Mouse (Mus musculus): ENCODE measurements around the gene Gtf3c2. TPM values are rescaled to one million over a fixed set of nuclear protein-coding genes. Genes with fewer than 3 reads are reported as not detected.

Gtf3c2 gene
- total RNA-seq, 2 experiments from 2014 or later: 59.8 to 60.6 TPM

DNA sequence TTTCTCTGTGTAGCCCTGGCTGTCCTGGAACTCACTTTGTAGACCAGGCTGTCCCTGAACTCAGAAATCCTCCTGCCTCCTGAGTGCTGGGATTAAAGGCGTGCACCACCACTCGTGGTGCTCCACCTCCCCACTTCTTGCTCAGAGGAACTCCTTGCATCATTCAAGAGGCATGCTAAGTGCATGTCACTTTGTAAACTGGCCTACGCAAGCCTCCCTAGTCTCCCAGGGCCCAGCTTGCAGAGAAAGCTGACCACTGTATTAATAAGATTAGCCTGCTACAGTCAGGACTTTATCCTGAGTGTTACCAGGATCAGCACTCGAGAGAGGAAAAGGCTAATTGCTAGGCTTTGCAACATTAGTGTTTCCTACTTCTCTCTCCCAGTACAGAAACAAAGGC lies 11.3 kb downstream of the Gtf3c2 start:
- intact Hi-C loops (cut with DNase I): no loop called here
- no peak for DNase-seq (ENCODE audit: extremely low spot score in 1 of 2, low spot score in 2 of 2)

DNA sequence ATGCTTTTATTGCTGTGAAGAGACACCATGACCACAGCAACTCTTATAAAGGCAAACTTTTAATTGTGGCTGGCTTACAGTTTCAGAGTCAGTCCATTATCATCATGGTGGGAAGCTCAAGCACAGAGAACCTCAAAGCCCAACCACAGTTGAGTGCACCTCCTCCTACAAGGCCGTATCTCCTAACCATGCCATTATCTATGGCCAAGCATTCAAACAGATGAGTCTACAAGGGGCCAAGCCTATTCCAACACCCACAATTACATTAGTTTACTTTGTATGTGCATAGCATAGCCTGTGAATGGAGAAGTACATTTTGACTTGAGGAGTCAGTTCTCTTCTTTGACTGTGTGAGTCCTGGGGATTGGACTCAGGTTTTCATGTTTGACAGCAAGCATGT lies 15.1 kb downstream of the Gtf3c2 start:
- no peak for DNase-seq (ENCODE audit: extremely low spot score in 1 of 2, low spot score in 2 of 2)
- intact Hi-C loops (cut with DNase I): no loop called here

DNA sequence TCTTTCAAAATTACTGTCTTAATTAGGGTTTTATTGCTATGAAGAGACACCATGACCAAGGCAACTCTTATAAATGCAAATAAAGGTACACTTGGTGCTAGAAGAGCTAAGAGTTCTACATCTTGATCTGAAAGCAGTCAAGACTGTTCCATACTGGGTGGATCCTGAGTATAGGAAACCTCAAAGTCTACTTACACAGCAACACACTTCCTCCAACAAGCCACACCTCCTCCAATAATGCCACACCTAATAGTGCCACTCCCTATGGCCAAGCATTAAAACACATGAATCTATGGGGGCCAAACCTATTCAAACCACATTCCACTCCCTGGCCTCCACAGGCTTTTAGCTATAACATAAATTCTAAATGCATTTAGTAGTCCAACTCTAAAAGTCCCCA lies 17.5 kb downstream of the Gtf3c2 start:
- intact Hi-C loops (cut with DNase I): no loop called here

DNA sequence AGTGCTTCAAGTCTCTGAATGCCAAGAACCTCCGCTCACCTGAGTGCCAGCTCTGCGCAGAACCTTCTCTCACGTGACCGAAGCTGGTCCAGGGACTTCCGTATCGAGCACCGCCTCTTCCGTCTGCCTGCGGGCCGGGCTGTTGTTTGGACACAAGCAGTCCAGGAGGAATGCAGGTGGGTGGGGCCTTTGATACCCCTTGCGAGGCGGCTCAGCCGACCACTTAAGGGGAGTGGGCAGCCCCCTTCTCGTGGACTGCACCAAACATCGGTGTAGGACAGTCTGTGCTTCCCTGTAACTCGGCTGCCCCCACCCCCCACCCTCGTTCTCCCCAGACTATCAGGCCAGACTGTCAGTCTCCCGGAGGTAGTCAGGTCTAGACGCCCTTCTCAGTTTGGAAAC lies 25.8 kb downstream of the Gtf3c2 start, which contains the start of gene Mpv17:
Gene Mpv17, minus strand, starts transcription at position 100 of the 402 bp plus-strand sequence.
- intact Hi-C loops (cut with DNase I): no loop called here
- DNase-seq (ENCODE audit: extremely low spot score in 1 of 2, low spot score in 2 of 2): peak; percentile 77 to 88

More for the DNA sequence above, 17.5 kb downstream of the Gtf3c2 start:
- DNase-seq (ENCODE audit: extremely low spot score in 1 of 2, low spot score in 2 of 2): no peak

DNA sequence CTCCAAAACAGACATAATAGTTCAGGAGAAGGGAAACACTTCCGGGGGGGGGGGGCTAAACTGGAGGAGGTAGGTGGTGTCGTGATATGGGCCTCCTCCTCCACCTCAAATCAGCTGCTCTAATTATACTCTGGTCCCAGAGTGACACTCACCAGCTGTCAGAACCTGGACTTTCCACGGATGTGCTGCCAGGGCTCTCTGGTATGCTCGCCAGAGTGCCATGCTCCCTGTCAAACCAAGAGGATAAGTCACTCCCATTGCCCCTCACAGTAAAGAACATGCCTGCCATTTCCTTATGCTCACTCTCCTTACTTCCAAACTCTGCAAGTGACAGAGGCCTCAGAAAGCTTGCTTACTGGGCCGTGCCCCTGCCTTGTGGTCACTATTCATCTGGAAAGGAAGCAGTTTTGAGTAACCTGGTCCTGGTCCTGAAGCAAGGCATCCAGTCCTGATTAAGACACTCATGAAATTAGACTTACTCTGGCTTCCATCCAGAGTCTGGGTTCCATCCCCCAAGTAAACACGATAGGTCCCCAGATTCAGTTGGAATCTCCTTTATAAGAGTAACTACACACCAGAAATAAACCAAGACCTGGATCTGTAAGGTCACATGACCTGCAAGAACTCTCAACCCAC lies 26.3 kb downstream of the Gtf3c2 start:
- DNase-seq (ENCODE audit: extremely low spot score in 1 of 2, low spot score in 2 of 2): no peak

DNA sequence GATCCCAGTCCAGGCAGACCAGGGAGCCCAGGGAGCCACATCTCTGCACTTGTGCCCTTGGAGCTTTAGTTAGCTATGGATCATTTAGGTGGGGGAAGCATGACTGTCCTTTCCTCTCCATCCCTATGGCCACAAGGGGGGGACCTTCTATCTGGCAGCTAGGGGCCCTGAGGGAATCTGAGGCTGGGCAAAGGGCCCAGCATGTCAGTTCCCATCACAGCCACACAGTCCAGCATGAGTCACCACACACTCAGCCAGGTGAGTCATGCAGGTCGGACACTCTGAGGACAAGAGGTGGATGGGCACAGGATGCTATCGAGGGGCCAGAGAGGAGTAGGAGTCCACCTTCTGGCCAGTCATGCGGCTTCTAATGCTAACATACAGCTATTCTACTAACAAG lies 28.2 kb downstream of the Gtf3c2 start:
- intact Hi-C loops (cut with DNase I): no loop called here
- no peak for DNase-seq (ENCODE audit: extremely low spot score in 1 of 2, low spot score in 2 of 2)

More for the DNA sequence above, 26.3 kb downstream of the Gtf3c2 start:
- intact Hi-C loops (cut with DNase I): no loop called here

DNA sequence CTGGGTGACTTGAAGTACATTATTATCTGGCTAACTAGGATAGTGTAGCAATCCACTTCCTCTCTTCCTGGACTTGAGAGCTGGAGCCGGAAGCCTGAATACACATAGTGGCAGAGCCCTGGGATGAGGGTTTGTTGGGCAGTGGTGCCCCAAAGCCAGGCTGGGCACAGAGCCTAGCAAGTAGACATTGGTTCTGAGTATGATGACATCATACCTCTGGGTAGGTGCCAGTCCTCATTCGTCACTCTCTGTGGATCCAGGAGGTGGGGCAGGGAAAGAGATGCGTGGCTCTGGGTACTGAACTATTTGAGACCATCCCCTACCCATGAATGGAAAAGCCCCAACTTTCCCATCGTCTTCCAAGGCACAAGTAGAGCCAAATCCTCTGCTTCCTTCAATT lies 30.2 kb downstream of the Gtf3c2 start:
- intact Hi-C loops (cut with DNase I): no loop called here

DNA sequence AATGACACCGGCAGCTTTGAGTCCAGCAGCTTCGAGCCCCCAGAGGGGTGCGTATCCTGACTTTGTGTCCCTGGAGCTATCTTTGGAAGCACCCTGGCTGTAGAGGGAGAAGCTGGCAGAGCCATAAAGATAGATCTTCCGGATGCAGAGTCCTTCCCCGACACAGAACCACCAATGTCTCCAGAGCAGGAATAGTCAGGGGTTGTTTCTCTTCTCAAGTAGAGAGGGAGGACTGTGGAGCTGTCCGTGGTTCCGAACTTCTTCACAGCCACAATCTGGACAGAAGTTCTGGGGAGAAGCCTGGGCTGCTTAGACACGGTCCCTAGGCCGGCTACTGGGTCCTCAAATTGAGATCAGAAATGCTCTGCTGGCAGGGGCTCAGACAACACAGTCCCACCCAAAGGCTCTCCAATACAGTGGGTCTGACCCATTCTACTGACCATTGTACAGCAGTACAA lies 40.9 kb downstream of the Gtf3c2 start:
- intact Hi-C loops (cut with DNase I): no loop called here
- DNase-seq (ENCODE audit: extremely low spot score in 1 of 2, low spot score in 2 of 2): no peak

More for the DNA sequence above, 30.2 kb downstream of the Gtf3c2 start:
- no peak for DNase-seq (ENCODE audit: extremely low spot score in 1 of 2, low spot score in 2 of 2)

DNA sequence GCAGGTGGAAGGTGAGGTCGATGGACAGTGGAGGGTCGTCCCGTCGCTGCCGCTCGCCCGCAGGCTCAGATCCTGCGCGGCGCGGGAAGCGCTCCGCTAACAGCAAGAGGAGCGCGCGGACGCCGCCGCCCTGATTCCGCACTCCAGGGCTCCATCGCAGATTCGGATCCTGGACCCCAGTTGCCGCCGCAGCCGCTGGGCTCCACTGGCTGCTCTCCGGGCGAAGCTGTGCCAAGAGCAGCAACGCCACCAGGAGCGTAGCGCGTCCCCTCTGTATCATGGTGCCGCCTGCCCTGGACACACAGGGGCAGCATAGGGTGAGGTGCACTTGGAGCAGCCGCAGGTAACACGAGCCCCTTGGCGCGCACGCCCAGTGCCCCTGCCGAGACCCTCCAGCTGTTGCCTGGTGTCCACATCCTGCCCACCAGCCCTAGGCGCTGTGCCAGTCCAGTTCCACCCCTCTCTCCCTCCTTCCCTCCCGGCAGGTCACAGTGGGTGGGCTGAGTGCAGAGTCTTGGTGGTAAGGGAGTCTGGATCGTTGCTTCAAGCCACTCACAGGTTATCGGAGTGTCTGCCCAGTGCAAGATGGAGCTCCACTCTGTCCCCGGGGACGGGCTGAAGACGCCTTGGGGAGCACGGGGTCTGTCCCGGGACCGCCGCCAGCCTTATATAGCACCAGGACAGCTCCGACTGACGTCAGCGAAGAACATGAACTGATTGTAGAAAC lies 41.5 kb downstream of the Gtf3c2 start, which contains the start of gene Ucn:
Gene Ucn, minus strand, starts transcription at position 589 of the 727 bp plus-strand sequence.
- peak in 1 of 2 experiments; percentile 40 for DNase-seq (ENCODE audit: extremely low spot score in 1 of 2, low spot score in 2 of 2)
- intact Hi-C loops (cut with DNase I): no loop called here

DNA sequence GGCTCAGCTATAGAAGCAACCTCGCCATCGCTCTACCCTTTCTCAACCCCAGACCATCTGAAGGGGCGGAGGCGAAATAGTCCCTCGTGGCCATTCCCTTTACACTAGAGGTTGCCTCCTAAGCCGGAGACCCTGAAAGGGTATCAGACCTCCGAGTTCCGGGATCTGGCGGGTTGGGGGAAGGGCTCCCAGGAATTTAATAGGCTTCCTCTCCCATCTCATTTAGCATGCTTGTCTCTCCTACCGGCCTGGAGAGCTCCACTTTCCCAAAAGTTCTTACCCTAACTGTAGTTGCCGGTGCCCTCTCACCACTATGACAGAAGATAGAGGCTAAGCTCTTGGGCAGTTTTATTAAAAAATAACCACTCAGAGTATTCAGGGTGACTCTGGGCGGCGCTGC lies 42.3 kb downstream of the Gtf3c2 start:
- intact Hi-C loops (cut with DNase I): no loop called here
- DNase-seq (ENCODE audit: extremely low spot score in 1 of 2, low spot score in 2 of 2): no peak

DNA sequence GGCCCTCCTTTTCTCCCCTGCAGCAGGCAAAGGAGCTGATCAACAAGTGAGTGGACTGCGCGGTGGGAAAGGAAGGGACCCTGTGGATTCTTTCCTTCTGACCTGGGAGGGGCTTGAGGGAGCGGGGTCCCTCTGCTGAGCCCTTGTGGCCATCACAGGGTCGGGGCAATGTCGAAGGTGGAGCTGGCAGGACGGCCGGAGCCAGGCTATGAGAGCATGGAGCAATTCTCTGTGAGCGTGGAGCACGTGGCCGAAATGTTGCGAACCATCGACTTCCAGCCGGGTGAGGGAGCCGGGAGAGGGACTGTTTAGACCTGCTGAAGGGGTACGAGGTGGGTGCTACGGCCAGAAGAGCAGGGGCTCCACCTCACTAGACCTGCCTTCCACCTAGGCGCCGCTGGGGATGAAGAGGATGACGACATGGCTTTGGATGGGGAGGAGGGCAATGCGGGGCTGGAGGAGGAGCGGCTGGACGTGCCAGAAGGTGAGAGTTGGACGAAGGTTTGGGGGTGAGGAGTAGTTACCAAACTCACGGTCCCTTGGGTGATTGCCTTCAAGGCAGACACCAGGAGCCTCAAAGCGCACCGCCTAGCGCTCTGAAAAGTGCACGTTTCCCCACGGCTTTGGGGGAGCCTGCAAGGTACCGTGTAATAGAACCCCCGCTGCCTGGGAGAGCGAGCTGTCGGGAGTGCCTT lies 43.1 kb downstream of the Gtf3c2 start:
- DNase-seq (ENCODE audit: extremely low spot score in 1 of 2, low spot score in 2 of 2): no peak
- intact Hi-C loops (cut with DNase I): no loop called here

DNA sequence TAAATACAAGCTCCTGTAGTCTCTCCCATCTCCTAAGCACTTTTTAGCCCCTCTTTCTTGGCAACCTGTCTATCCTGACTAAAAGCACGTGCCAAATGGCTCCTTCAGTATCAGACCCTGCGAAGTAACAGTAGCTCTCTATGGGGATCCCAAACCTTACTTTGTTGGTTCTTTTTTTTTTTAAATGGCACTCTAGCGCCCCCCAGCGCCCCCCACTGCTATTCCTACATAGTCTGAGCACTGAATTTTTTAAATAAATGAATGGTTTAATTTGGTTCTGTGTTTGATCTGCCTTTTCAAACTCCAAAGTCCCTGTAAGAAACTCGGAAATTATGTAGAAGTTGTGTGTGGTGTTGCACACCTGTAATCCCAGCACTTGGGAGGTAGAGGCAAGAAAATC lies 53.9 kb downstream of the Gtf3c2 start:
- no peak for DNase-seq (ENCODE audit: extremely low spot score in 1 of 2, low spot score in 2 of 2)
- intact Hi-C loops (cut with DNase I): no loop called here

DNA sequence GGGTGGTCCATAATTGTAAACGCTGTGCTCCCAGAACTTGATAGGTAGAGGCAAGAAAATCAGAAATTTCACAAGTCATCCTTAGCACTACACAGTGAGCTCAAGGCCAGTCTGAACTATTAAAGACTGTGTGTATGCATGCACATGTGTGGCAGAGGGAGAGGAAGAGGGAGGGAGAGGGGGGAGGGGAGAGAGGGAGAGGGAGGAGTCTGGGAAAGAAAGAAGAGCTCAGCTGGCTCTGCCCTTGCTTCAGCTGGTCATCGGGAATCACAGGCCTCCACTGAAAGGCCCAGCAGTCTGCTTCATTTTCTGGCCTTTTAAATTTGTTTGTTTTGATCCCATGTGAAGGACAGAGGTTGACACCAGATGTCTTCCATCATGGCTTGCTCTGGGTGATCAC lies 56.5 kb downstream of the Gtf3c2 start:
- intact Hi-C loops (cut with DNase I): no loop called here
- no peak for DNase-seq (ENCODE audit: extremely low spot score in 1 of 2, low spot score in 2 of 2)

DNA sequence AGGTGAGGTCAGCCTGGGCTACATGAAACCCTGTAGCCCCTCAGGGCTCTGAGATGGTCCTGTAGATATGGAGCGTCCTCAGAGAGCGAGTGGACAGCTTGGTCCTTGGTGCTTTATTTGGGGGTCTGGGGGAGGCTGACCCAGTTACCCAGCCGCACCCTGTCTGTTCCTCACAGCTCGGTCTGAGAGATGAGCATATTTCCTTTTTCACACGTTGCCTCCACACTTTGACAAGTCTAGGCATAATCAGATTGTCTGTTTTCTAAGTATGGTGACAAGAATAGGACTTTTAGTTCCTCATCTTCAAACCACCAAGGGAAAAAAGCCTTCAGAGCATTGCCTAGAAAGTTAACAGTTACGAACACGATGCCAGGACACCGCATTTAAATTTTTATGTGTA lies 58.8 kb downstream of the Gtf3c2 start:
- intact Hi-C loops (cut with DNase I): no loop called here
- peak in 1 of 2 experiments; percentile 50 for DNase-seq (ENCODE audit: extremely low spot score in 1 of 2, low spot score in 2 of 2)

DNA sequence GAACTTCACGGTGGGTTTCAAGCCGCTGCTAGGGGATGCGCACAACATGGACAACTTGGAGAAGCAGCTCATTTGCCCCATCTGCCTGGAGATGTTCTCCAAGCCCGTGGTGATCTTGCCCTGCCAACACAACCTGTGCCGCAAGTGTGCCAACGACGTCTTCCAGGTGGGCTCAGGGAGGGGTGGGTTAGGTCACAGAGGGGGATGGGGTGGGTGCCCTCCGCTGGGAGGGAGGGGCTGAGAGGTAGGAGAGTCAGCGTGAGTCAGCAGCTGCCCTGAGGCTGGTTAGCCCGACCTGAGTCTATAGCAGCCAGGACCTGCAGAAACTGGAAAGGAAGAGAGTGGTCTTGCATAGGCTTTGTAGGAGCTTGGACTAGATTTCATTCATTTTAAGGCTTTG lies 63.0 kb downstream of the Gtf3c2 start:
- intact Hi-C loops (cut with DNase I): no loop called here
- DNase-seq (ENCODE audit: extremely low spot score in 1 of 2, low spot score in 2 of 2): no peak

DNA sequence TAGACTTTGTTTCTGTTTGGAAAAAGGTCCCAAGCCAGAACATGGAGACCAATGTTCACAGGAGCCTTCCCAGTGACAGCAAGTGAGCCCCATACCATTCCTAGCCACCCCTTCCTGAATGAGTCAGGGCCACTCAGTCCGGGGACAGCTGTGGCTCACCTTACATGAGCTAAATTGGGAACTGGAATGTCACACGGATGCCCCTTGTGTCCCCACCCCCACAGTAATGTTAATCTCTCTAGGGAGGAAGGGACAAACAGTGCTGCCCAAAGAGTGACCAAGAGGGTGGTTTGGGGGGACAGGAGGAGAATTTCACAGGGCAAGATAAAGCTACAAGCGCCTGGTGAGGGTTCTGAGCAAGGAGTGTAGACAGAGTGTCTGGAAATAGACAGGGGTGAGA lies 63.6 kb downstream of the Gtf3c2 start, which contains the start of gene Trim54:
Gene Trim54, plus strand, starts transcription at position 359 of the 400 bp plus-strand sequence.
- intact Hi-C loops (cut with DNase I): no loop called here
- no peak for DNase-seq (ENCODE audit: extremely low spot score in 1 of 2, low spot score in 2 of 2)

DNA sequence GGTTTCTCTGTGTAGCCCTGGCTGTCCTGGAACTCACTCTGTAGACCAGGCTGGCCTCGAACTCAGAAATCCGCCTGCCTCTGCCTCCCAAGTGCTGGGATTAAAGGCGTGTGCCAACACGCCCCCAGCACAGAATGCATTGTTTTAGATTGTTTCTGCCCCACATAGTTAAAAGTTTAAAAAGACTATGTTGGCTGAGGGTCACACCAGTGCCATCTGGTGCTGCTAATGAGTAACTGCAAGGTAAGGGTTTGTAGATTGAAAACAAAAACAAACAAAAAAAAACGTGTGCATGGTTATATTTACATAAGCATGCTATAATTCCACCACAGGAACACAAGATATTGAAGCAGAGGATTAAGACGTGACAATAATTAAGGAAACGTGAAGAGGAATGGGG lies 69.2 kb downstream of the Gtf3c2 start:
- DNase-seq (ENCODE audit: extremely low spot score in 1 of 2, low spot score in 2 of 2): no peak
- intact Hi-C loops (cut with DNase I): no loop called here

DNA sequence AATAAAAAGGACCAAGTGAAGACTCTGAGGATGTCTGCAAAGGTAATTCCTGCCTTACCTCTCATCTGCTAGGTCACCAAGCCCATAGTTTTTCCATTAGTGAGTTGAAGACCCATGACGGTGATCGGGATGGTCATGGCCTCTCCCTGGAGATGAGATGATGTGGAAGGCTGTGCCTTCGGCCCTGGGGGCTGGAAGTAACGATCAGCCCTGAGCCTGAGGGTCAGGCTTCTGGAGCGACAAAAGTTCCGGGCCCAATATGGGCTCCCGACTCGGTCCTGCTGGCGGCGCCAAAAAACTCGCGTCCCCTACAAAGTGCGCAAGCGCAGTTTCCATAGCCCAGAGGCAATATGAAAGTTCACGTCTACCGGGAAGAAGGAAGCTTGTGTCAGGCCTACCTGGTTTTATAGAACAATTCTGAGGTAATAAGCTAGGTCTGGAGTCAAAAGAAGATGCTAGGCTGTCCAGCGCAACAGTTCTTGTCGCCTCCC lies 71.9 kb downstream of the Gtf3c2 start, which contains the start of gene Slc30a3:
Gene Slc30a3, minus strand, starts transcription at position 238 of the 491 bp plus-strand sequence.
- intact Hi-C loops (cut with DNase I): no loop called here

More for the DNA sequence above, 71.9 kb downstream of the Gtf3c2 start, which contains the start of gene Slc30a3:
- DNase-seq (ENCODE audit: extremely low spot score in 1 of 2, low spot score in 2 of 2): no peak
